Mouse (Mus musculus) layer of hippocampus, postnatal 25 days (tissue): ENCODE data around the gene H6pd. TPM values are rescaled to one million over a fixed set of nuclear protein-coding genes. Genes with fewer than 3 reads are reported as not detected.

Experiments
- total RNA-seq, 2 experiments: library from RNA; stranded (reverse); gene quantifications; 2 replicates each; pipeline ENCODE4 v1.2.3; 2021

The H6pd gene
- total RNA-seq, 2 experiments from 2014 or later = 8.8 to 9.1 TPM

Other genes with a start within 250 kb of the H6pd start
- gene Slc25a33, start 234.7 kb downstream of the H6pd start, total RNA-seq = 10 to 100 TPM; 31.0 to 38.8 TPM
- 10 to 100 TPM; 23.8 to 25.5 TPM for gene Spsb1, start 54.0 kb downstream of the H6pd start, total RNA-seq
- gene Gpr157, start 78.3 kb upstream of the H6pd start, total RNA-seq = 1 to 10 TPM; 1.1 to 1.8 TPM
- gene Slc2a5, start 110.3 kb upstream of the H6pd start, total RNA-seq = 1 to 10 TPM; 4.9 to 5.8 TPM
- not detected for gene Slc2a7, start 139.9 kb upstream of the H6pd start, total RNA-seq
- gene Car6, start 192.3 kb upstream of the H6pd start, total RNA-seq = not detected
- gene Eno1, start 227.7 kb upstream of the H6pd start, total RNA-seq = 100 to 1,000 TPM; 401 to 447 TPM